Mouse (Mus musculus): Measurements from ENCODE around the gene Cdc37. TPM values are rescaled to one million over a fixed set of nuclear protein-coding genes. Genes with fewer than 3 reads are reported as not detected.
"Not testable (repeated sequence)": the region's sequence is repeated elsewhere in the genome, so short reads cannot be mapped to it uniquely, and the experiment has no call there.

Gene Cdc37
- 359 and 386 TPM in 2 replicates for polyA plus RNA-seq (2015; fragmentation: Nextera tagmentation; extraction: Ambion mirVana)

GRCm38 (mm10) chr9:21149654-21150419, at the start of gene Cdc37:
Cdc37 (minus strand) TSS chr9:21149982.
- peak; percentile 93 for ATAC-seq (ENCODE audit: low FRiP score, low TSS enrichment)
- peak within 1 kb of the TSS; percentile 41 for H3K27ac ChIP-seq (ENCODE audit: low read length)
- H3K9ac ChIP-seq (replicated peaks; ENCODE audit: low read length) = peak within 1 kb of the TSS; percentile 78
- H3K9me3 ChIP-seq (ENCODE audit: low read length) = no peaks in the 10 kb centered on the region
- 3% methylated on average over 55 of the region's 56 CpGs for WGBS
- H3K4me2 ChIP-seq (replicated peaks; ENCODE audit: low read depth, low read length) = peak within 1 kb of the TSS; percentile 83
- H3K36me3 ChIP-seq (ENCODE audit: insufficient read depth, low read length) = peaks cover 6% of the 10 kb centered on the region; the same call in 1 of the 2 replicates
- H3K27me3 ChIP-seq (ENCODE audit: insufficient read depth, low read length) = no peaks in the 10 kb centered on the region
- H3K4me3 ChIP-seq (ENCODE audit: low read length) = peak within 1 kb of the TSS; percentile 74
- peaks cover 53% of the 10 kb centered on the region for H3K4me1 ChIP-seq (ENCODE audit: insufficient read depth, low read length)

GRCm38 (mm10) chr9:21198960-21199359, 49.2 kb upstream of the Cdc37 start:
- Histone ChIP-seq H3K4me3 (ENCODE audit: low read length) (no peak overlapping the region), H3K4me2 (replicated peaks; ENCODE audit: low read depth, low read length) (no peak overlapping the region), H3K27me3 (ENCODE audit: insufficient read depth, low read length) (no peaks in the 10 kb centered on the region), H3K9me3 (ENCODE audit: low read length) (no peaks in the 10 kb centered on the region), H3K9ac (replicated peaks; ENCODE audit: low read length) (no peak overlapping the region), H3K27ac (ENCODE audit: low read length) (no peak overlapping the region), H3K36me3 (ENCODE audit: insufficient read depth, low read length) (peaks cover 7% of the 10 kb centered on the region; the same call in 1 of the 2 replicates), H3K4me1 (ENCODE audit: insufficient read depth, low read length) (peaks cover 25% of the 10 kb centered on the region)
- WGBS = 89% methylated on average over 3 of the region's 3 CpGs
- ATAC-seq (ENCODE audit: low FRiP score, low TSS enrichment) = no peak

GRCm38 (mm10) chr9:21197981-21198380, 48.2 kb upstream of the Cdc37 start:
- Histone ChIP-seq H3K27me3 (ENCODE audit: insufficient read depth, low read length) (no peaks in the 10 kb centered on the region), H3K4me2 (replicated peaks; ENCODE audit: low read depth, low read length) (peak overlapping the region; percentile 54; the same call in 1 of the 2 replicates), H3K4me1 (ENCODE audit: insufficient read depth, low read length) (peaks cover 18% of the 10 kb centered on the region), H3K9ac (replicated peaks; ENCODE audit: low read length) (no peak overlapping the region), H3K27ac (ENCODE audit: low read length) (no peak overlapping the region), H3K4me3 (ENCODE audit: low read length) (no peak overlapping the region), H3K36me3 (ENCODE audit: insufficient read depth, low read length) (peaks cover 5% of the 10 kb centered on the region), H3K9me3 (ENCODE audit: low read length) (no peaks in the 10 kb centered on the region)
- ATAC-seq (ENCODE audit: low FRiP score, low TSS enrichment) = no peak
- 26% methylated on average over 4 of the region's 4 CpGs for WGBS

GRCm38 (mm10) chr9:21196521-21197433, 47.0 kb upstream of the Cdc37 start:
- H3K36me3 ChIP-seq (ENCODE audit: insufficient read depth, low read length) = peaks cover 8% of the 10 kb centered on the region
- no peaks in the 10 kb centered on the region for H3K27me3 ChIP-seq (ENCODE audit: insufficient read depth, low read length)
- peak overlapping the region; percentile 59 for H3K9ac ChIP-seq (replicated peaks; ENCODE audit: low read length)
- H3K27ac ChIP-seq (ENCODE audit: low read length) = 0 out of 2 replicates have a peak overlapping the region, but pooled peaks have one; percentile 29
- 27% methylated on average over 18 of the region's 19 CpGs for WGBS
- H3K4me1 ChIP-seq (ENCODE audit: insufficient read depth, low read length) = peaks cover 16% of the 10 kb centered on the region
- peak overlapping the region; percentile 40 for H3K4me3 ChIP-seq (ENCODE audit: low read length)
- peak overlapping the region; percentile 54 for H3K4me2 ChIP-seq (replicated peaks; ENCODE audit: low read depth, low read length)
- no peaks in the 10 kb centered on the region for H3K9me3 ChIP-seq (ENCODE audit: low read length)
- peak; percentile 68 for ATAC-seq (ENCODE audit: low FRiP score, low TSS enrichment)

GRCm38 (mm10) chr9:21195736-21196505, 46.1 kb upstream of the Cdc37 start:
- ATAC-seq (ENCODE audit: low FRiP score, low TSS enrichment) = peak; percentile 49; the same call in 1 of the 2 replicates
- H3K36me3 ChIP-seq (ENCODE audit: insufficient read depth, low read length); H3K27ac ChIP-seq (ENCODE audit: low read length); H3K9ac ChIP-seq (replicated peaks; ENCODE audit: low read length); H3K27me3 ChIP-seq (ENCODE audit: insufficient read depth, low read length); H3K4me2 ChIP-seq (replicated peaks; ENCODE audit: low read depth, low read length); H3K9me3 ChIP-seq (ENCODE audit: low read length); H3K4me3 ChIP-seq (ENCODE audit: low read length): not testable (repeated sequence)
- 56% methylated on average over 7 of the region's 7 CpGs for WGBS
- peaks cover 16% of the 10 kb centered on the region for H3K4me1 ChIP-seq (ENCODE audit: insufficient read depth, low read length)

- ATAC-seq (ENCODE audit: low FRiP score, low TSS enrichment) = no peak
- Histone ChIP-seq H3K27me3 (ENCODE audit: insufficient read depth, low read length) (no peaks in the 10 kb centered on the region), H3K4me3 (ENCODE audit: low read length) (no peak overlapping the region), H3K36me3 (ENCODE audit: insufficient read depth, low read length) (peaks cover 8% of the 10 kb centered on the region), H3K4me2 (replicated peaks; ENCODE audit: low read depth, low read length) (no peak overlapping the region), H3K9ac (replicated peaks; ENCODE audit: low read length) (no peak overlapping the region), H3K4me1 (ENCODE audit: insufficient read depth, low read length) (peaks cover 16% of the 10 kb centered on the region), H3K9me3 (ENCODE audit: low read length) (no peaks in the 10 kb centered on the region), H3K27ac (ENCODE audit: low read length) (no peak overlapping the region)
- 84% methylated on average over 4 of the region's 4 CpGs for WGBS
Observed at GRCm38 (mm10) chr9:21194787-21195493, 45.2 kb upstream of the Cdc37 start.

- no peak overlapping the region for H3K27ac ChIP-seq (ENCODE audit: low read length)
- no peaks in the 10 kb centered on the region for H3K27me3 ChIP-seq (ENCODE audit: insufficient read depth, low read length)
- peaks cover 6% of the 10 kb centered on the region; the same call in 1 of the 2 replicates for H3K36me3 ChIP-seq (ENCODE audit: insufficient read depth, low read length)
- no peaks in the 10 kb centered on the region for H3K9me3 ChIP-seq (ENCODE audit: low read length)
- peaks cover 16% of the 10 kb centered on the region for H3K4me1 ChIP-seq (ENCODE audit: insufficient read depth, low read length)
- ATAC-seq (ENCODE audit: low FRiP score, low TSS enrichment) = no peak
- no peak overlapping the region for H3K4me2 ChIP-seq (replicated peaks; ENCODE audit: low read depth, low read length)
- no peak overlapping the region for H3K9ac ChIP-seq (replicated peaks; ENCODE audit: low read length)
- 75% methylated on average over 3 of the region's 3 CpGs for WGBS
- no peak overlapping the region for H3K4me3 ChIP-seq (ENCODE audit: low read length)
Observed at GRCm38 (mm10) chr9:21193786-21194185, 44.0 kb upstream of the Cdc37 start.

GRCm38 (mm10) chr9:21190670-21191069, 40.9 kb upstream of the Cdc37 start:
- Histone ChIP-seq H3K9ac (replicated peaks; ENCODE audit: low read length) (no peak overlapping the region), H3K4me2 (replicated peaks; ENCODE audit: low read depth, low read length) (no peak overlapping the region), H3K9me3 (ENCODE audit: low read length) (no peaks in the 10 kb centered on the region), H3K4me3 (ENCODE audit: low read length) (no peak overlapping the region), H3K27me3 (ENCODE audit: insufficient read depth, low read length) (no peaks in the 10 kb centered on the region), H3K36me3 (ENCODE audit: insufficient read depth, low read length) (peaks cover 6% of the 10 kb centered on the region; the same call in 1 of the 2 replicates), H3K4me1 (ENCODE audit: insufficient read depth, low read length) (no peaks in the 10 kb centered on the region), H3K27ac (ENCODE audit: low read length) (no peak overlapping the region)
- whole genome bisulfite sequencing = 74% methylated on average over 3 of the region's 3 CpGs
- ATAC-seq (ENCODE audit: low FRiP score, low TSS enrichment) = no peak

GRCm38 (mm10) chr9:21189905-21190304, 40.1 kb upstream of the Cdc37 start:
- Histone ChIP-seq H3K4me1 (ENCODE audit: insufficient read depth, low read length) (peaks cover 6% of the 10 kb centered on the region), H3K9me3 (ENCODE audit: low read length) (no peaks in the 10 kb centered on the region), H3K27ac (ENCODE audit: low read length) (no peak overlapping the region), H3K9ac (replicated peaks; ENCODE audit: low read length) (no peak overlapping the region), H3K4me3 (ENCODE audit: low read length) (no peak overlapping the region), H3K4me2 (replicated peaks; ENCODE audit: low read depth, low read length) (no peak overlapping the region), H3K27me3 (ENCODE audit: insufficient read depth, low read length) (no peaks in the 10 kb centered on the region), H3K36me3 (ENCODE audit: insufficient read depth, low read length) (peaks cover 6% of the 10 kb centered on the region; the same call in 1 of the 2 replicates)
- no peak for ATAC-seq (ENCODE audit: low FRiP score, low TSS enrichment)
- 51% methylated on average over 7 of the region's 7 CpGs for WGBS
